Mouse (Mus musculus) olfactory bulb, adult 2 months (tissue): ENCODE data around the gene Usp48.

Experiments used
- CTCF ChIP-seq: fragments of 200-500 bp; IDR thresholded peaks from 2 replicates; pipeline ENCODE4 v1.5.1; 2012; ENCODE audit warnings: low read depth, mild to moderate bottlenecking, low read length, moderate library complexity; ENCODE audit not compliant: insufficient read depth
- POLR2A ChIP-seq: fragments of 200-500 bp; IDR thresholded peaks from 2 replicates; pipeline ENCODE4 v1.6.1; 2012; ENCODE audit warnings: mild to moderate bottlenecking, low read depth, low read length, moderate library complexity; ENCODE audit not compliant: insufficient read depth

DNA sequence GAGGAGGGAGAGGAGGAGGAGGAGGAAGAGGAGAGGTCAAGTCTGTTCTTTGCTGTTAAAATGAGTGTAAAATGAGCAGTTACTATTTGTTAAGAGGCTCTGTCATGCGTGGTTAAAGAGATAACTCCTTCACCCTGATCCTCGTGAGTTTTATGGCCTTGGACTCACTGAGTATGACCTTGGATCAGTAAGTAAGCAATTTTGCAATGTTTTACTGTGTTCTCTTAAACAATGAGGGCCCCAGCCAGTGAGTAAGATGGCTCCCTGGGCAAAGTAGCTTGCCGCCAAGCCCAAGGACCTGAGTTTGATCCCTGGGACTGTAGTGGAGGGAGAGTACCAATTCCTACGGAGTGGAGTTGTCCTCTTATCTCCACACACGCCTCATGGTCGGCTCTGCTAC lies 107.4 kb downstream of the Usp48 start:
- TF ChIP-seq CTCF (no peak), POLR2A (no peak)
